Mouse (Mus musculus) mesoderm, embryonic 11.5 days (tissue): ENCODE measurements around the gene Olfr1368.
"Not testable (repeated sequence)": the region's sequence is repeated elsewhere in the genome, so short reads cannot be mapped to it uniquely, and the experiment has no call there.

ENCODE experiments used
- DNase-seq: peaks from one replicate; pipeline ENCODE4 v3.0.0-alpha.2; 2012; ENCODE audit warnings: low read depth, low spot score

Olfr1368 gene

GRCm38 (mm10) chr13:21167910-21168300 lies 22.2 kb upstream of the Olfr1368 start:
- peak; percentile 60 for DNase-seq

DNA sequence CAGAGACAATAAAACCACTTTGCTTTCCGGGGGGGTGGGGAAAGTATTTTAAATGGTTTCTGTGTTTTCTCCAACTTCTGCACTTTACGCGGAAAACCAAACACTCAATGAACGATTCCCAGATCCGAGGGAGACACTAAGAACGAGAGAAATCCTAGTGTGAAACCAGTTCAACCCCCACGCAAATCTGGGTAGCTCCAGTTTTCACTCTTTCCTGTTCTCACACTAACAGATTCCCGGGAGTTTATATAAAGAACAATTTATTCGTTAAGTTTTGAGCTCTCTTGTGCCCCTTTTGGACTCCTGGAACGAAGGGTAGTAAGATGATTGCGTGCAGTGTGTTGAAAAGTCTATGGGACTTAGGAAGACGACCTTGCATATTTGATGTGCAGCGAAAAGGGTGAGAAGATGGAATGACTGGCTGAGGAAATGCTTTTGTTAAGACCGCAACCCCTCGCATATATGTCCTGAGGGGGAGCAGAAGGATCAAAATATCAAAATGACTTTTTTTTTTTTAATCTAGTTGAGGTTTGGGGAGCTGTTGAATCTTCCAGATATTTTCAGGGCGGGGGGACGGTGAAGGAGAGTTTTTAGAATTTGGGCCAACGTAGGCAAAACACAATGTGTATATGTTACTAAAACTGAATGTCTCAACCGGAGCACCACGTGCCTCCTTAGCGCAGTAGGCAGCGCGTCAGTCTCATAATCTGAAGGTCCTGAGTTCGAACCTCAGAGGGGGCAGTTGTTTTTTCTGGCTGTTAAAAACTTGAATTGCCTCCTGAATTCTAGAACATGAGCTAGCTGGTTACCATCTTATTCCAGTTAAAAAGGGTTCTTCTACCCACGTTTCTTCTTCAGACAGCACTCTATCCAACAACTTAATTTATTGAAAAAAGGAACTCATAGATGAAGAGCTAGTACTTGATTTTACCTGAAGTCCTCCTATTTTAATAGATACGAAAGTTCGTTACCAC lies 21.6 kb upstream of the Olfr1368 start:
- peak; percentile 85 for DNase-seq

DNA sequence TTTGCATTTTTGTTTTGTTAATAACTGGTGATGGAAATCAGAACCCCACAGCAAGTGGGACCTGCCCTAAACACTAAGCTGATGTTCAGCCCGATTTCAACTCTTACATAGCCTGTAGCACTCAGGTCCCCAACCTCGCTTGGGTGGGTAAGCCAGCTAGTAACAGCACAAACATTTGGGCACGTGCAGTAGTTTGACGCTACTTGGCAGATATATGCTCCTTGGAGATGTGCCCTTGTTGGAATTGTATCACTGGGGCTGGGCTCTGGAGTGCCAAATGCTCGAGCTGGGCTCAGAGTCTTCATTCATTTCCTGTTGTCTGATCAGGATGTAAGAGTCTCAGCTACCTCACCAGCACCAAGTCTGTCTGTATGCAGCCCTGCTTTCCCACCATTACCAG lies 16.9 kb upstream of the Olfr1368 start:
- no peak for DNase-seq

DNA sequence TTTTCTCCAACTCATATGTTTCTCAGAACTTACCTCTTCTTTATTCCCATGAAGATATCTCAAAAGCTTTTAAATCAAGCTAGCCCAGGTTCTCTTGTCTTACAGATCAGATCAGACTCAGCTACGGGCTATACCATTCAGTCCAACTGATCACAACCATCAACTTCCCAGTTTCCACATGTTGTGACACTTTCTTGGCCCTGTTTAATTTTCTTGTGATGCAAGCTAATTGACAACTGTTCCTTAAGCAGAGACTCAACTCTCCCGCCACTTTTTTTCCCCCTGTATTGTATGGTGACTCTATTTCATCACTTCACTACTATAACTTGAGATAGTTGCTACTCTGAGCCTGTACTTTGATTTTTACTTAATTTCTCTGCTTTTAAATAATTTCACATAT lies 15.9 kb upstream of the Olfr1368 start:
- DNase-seq = no peak

DNA sequence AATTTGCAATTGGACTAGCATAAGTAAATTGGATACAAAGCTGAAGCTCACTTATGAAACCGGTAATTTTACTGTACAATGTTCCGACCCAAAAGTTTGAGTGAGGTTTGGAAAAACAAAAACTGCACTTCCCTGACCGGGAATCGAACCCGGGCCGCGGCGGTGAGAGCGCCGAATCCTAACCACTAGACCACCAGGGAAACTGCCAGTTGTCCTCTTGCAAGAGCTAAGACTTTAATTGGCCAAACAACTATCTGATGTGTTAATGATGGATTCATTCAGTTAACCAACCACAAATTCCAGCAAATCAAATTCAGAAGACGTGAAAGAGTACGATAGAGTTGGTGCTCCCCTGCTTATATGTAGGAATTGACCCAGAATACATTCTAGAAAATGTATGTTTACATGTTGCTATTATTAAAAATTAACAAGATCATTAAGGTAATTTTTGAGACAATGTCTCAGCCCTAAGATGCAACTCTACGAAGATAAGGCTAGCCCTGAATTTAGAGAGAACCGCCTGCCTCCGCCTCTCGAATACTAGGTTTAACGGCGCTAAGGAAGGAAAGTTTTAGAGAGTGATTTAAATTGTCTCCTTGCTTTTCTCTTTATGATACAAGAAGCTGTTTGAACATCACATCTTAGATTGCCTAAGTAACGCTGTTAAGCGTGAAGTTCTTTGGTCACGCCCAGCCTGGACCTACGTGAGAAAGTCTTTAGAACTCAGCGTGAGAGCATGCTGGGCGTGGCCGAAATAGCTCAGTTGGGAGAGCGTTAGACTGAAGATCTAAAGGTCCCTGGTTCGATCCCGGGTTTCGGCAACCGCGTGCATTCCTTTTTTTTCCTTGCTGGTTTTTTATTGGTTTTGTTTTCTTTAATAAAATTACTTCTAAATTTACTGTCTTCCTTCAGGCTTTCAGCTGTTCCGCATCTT lies 15.3 kb upstream of the Olfr1368 start:
- DNase-seq = peak; percentile 92

GRCm38 (mm10) chr13:21160041-21160511 lies 14.4 kb upstream of the Olfr1368 start:
- DNase-seq = peak; percentile 31

DNA sequence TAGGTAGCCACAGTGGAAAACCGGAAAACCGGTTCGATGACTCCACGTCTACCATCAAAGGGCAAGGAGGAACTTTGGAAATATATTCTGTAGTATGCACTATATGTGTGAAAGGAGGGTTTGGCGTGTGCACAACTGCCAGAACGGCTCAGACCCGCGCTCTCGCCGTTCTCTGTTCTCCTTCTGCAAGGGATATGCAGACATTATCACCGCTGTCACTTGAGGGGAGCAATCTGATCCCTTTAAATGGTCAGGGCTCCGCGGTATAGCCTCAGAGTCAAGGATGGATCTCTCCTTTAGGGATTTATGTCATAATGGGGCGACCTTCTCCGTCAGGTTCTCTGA lies 13.8 kb upstream of the Olfr1368 start:
- no peak for DNase-seq

DNA sequence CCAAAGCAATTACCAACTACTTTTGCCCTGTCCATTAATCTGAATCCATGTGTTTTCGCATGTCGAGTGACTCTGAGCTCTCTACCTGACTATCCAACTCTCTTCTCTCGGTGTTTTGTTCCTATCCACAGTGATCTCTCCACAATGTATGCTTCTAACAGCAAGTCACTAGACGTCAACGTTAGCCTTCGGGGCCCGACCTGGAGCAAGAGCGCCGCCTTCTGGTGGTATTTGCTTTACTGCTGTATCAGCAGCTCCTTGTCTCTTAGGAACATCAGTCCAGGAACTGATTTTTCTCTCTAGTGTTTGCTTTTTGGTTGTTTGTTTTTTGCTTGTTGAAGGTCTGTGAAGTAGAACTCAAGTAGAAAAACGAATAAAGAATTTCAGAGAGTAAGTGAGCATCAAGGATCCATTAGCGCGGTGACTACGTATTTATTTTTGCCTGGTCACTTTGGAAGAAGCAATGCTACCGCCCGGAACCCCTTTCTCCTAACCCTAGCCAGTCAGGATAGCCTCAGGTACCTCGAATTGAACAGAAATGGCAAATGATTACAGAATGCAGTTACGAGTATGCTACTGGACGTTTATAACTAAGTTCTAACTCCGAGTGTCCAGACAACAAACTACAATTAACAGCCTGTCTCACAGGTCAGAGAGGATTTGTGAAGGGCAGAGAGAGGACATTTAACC lies 13.3 kb upstream of the Olfr1368 start:
- peak; percentile 92 for DNase-seq

- DNase-seq = no peak
Measured at GRCm38 (mm10) chr13:21158071-21158470, 12.4 kb upstream of the Olfr1368 start.

- no peak for DNase-seq
Measured at GRCm38 (mm10) chr13:21155888-21156287, 10.2 kb upstream of the Olfr1368 start.

- DNase-seq = peak; percentile 4
Measured at GRCm38 (mm10) chr13:21142421-21142820, 3.2 kb downstream of the Olfr1368 start.

- DNase-seq = not testable (repeated sequence)
Measured at GRCm38 (mm10) chr13:21129339-21129738, 16.3 kb downstream of the Olfr1368 start, which contains the start of gene Olfr263. Gene Olfr263, plus strand, starts transcription at chr13:21129639.

DNA sequence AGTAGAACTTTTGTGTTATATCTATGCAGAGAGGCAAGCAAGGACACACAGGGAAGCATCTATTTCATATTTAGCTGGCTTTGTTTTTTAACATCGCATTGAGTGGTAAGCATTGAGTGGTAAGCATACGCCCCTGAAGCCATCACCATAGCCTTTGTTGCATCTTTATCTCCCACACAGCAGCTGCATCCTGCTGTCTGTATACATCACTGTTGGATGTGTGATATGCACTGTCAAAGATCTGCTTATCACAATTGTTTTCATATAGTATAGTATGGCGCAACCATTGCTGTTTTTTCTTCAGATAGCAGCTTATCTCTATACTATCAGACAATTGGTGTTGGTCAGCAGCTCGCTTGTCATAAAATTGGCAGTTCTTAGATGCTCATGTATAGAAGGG lies 31.5 kb downstream of the Olfr1368 start:
- no peak for DNase-seq

GRCm38 (mm10) chr13:21111183-21111582 lies 34.5 kb downstream of the Olfr1368 start, which contains the start of gene Olfr1369-ps1:
Gene Olfr1369-ps1, plus strand, starts transcription at chr13:21111483.
- DNase-seq = not testable (repeated sequence)

DNA sequence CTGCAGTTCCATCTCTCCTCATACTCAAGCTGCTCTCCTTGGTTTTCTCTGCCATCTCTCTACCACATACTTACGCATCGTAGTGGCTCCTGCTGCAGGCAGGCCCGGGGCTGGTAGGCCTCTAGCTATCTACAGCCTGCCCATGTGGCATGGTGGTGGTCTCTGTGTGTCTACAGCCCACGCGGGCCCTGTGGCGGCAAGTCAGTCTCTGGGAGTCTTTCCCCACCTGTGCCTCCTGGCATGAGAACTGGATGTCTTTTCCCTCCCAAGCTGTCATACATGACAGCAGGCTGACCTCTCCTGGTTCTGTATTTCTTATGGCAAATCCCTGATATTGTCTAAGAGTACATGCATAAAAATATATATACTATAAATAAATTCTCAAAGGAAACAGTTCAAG lies 35.2 kb downstream of the Olfr1368 start:
- DNase-seq = no peak

GRCm38 (mm10) chr13:21109759-21110158 lies 35.9 kb downstream of the Olfr1368 start:
- no peak for DNase-seq
